Mouse (Mus musculus): ENCODE measurements at regions not wholly inside any gene's neighbourhood (a gene's known extent, or its start where the extent isn't known, plus 50 kb on each side); places are given as distances from the start of the nearest gene placed in this dataset.

DNA sequence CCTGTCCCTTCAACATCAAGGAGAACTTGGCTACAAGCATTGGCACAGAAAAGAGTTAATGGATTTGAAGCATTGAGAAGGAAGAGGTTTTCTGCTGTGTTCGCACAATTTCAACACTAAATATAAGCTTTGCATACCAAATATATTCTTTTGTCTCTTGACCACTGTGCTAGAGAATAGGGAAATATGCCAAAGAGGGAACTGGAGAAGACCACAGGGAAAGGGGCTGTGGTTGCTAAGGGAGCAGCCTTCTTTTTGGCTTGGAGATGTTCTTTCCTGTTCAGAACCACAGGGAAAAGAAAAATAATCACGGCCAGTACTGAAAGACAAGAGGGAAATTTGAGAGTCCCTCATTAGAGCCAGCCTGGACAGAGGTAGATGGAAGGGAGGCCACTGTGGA, 352.8 kb downstream of the Kctd12 start:
- no peak for DNase-seq (ENCODE audit: extremely low read depth, low read depth)

DNA sequence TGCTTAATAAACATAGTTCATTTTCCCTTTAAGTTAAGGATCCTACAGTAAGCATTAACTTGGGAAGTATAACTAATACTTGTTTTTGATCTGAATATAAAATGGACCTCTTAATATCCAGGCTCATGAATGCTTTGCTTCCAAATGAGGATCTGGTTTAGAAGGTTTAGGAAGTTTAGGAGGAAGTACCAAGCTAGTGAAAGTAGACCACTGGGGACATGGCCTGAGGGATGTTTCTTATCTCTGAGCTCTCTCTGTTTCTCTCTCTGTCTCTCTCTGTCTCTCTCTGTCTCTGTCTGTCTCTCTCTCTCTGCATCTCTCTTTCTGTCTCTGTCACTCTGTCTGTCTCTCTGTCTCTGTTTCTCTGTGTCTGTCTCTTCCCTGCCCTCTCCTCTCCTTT, 360.9 kb downstream of the Kctd12 start:
- DNase-seq (ENCODE audit: extremely low read depth, low read depth): no peak

DNA sequence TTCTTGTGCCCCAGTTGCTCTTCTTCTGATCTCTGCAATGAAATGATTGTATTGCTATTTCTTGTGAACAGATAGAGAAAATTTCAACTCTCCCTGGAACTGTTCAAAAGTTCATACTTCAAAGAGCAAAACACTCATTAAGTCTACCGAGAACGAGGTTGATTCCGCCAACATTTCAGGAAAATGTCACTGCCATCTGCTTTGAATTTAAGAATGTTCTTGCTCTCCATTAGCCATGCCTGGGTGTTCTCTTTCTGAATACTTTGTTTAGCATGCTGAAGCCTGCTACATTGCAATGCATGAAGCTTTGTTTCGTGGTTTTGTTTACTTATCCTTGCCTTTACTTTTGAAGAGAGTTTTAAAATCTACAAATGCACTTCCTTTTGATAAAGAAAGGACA, 363.4 kb downstream of the Kctd12 start:
- no peak for DNase-seq (ENCODE audit: extremely low read depth, low read depth)

DNA sequence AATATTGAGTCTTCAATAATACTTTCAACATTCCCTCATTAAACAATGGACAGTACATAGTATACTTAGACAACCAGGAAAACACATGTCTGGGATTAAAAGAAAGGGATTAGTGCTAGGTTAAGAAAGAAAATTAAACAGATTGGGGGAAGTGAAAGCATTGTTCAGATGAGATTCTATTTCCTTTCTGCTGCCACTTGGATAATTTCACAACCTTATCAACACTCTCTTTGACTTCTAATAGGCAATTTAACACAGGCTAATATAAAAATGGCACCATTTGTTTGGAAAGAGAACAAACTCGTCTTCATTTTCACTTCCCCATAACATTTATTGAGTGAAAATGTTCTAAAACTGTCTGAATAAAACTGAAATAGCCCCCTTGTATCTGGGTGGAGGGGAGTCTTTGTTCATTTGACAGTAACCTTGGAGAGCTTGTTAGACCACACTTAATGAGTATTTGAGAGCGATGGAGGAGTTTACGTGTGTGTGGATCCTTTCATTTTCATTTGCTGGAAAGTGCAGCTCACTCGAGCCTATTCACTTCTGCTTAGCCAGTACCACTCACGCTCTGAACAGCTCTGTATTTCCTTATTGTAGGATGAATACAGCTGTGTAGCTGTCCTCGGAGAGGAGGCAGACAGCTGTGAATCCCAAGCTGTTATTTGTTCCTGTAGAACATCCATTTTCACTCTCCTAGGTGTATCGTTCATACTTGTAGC, 366.7 kb downstream of the Kctd12 start:
- no peak for DNase-seq (ENCODE audit: extremely low read depth, low read depth)

DNA sequence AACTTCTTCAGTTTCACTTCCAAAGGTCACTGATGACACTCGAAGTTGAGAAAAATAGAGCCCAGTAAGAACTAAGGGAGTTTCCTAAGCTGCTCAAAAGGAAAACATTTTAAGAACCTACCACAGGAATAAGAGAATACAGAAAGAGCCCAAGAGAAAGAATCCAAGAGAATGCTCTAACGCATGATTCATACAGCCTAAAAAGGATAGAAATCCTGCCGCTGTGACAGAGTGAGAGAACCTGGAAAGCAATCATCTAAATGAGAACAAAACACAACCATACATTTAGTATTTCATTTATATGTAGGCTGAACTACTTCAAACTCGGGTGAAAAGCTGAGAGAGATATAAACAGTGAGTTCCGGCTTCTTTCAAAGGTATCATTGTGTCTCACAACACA, 376.4 kb downstream of the Kctd12 start:
- no peak for DNase-seq (ENCODE audit: extremely low read depth, low read depth)

DNA sequence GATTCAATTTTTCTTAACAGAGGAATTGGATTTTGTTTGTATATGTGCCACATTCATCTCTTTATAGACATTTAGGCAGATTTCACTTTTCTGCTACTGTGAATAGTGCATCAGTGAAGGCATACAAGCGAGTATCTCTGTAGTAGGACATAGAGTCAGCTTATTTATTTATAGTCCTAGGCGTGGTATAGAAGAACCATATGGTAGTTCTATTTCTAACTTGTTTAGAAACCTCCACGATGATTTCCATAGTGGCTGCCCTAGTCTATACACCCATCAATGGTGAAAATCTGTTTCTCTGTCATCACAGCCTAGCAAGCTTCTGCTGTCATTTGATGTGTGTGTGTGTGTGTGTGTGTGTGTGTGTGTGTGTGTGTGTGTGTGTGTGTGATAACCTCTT, 387.6 kb downstream of the Kctd12 start:
- no peak for DNase-seq (ENCODE audit: extremely low read depth, low read depth)

DNA sequence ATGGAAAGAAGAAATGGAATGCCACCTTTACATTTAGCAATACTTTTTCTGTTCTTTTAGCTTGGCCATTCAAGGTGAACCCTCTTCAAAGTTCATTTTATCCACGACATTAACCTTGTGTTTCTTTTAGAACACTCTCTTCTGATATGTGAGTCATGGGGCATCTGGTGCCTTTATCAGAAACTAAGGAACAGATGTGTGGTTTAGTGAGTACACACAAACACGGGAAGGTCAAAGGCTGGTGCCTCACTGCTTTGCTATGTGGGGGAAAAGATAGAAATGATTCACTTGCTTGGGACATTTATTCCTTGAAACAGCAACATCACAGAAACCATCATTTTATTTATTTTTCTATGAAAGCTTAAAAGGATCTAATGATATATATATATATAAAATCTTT, 428.7 kb downstream of the Kctd12 start:
- no peak for DNase-seq (ENCODE audit: extremely low read depth, low read depth)

DNA sequence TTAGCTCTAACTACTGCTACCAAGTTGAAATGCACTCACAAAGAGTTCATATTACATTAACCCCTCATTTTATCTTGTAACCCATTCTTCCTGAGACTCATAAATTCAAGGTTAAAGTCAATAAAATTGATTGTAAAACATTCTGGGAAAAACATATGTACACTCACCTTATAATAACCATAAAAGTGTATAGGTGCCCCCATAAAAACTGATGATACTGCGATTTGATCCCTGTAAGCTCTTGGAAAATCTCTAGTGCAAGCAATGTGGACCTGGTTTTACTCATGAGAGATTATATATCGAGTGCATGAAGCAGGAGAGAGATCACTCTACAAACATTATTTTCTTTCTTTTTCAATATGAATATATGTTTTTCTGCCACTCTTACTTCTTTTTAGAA, 429.8 kb downstream of the Kctd12 start:
- DNase-seq (ENCODE audit: extremely low read depth, low read depth): no peak

DNA sequence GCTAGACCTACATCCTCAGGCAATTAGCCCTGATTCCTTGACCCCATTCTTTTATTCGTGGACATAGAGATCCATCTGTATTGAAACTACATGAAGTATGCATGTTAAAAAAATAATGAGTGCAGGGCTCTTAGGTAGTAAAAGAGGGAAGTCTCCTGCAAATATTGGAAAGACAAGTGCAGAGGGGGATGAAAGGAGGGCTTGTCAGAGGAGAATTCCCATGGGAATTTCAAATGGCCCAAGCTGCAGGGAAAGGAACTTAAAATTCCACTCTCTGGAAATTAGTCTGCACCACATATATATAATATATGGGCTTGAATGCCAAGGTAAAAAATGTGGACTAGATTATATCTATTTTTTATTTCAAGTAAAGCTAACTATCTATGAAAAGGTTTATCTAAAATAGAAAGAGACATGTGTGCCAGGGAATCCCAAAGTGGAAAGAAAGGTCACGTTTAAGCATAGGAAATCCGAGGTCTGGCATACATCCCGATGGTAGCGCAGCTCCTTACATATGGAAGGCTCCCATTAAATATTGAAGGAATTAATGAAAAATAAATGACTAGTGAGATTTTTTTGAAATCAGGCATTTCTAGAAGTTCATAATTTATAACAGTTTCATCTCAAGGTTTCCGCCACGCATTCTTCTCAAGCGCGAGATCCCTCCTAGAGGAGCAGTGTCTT, 457.4 kb downstream of the Kctd12 start:
- no peak for DNase-seq (ENCODE audit: extremely low read depth, low read depth)

DNA sequence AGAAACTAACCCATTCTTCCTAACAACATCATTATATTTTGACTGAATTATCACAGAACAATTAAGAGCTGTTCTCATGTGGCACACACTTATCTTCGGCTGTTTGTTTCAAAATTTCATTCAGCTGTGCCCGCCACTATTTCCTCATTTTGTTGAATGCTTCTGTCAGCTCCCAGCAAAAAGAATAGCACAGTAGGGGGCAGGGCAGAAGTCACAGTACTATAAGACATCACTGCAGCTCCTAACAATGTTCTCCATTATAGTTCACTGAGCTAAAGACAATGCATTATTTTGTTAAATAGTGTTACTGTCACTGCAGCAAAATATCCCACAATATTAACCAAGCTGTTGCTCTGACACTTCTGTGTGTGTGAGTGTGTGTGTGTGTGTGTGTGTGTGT, 465.7 kb downstream of the Kctd12 start:
- DNase-seq (ENCODE audit: extremely low read depth, low read depth): no peak

DNA sequence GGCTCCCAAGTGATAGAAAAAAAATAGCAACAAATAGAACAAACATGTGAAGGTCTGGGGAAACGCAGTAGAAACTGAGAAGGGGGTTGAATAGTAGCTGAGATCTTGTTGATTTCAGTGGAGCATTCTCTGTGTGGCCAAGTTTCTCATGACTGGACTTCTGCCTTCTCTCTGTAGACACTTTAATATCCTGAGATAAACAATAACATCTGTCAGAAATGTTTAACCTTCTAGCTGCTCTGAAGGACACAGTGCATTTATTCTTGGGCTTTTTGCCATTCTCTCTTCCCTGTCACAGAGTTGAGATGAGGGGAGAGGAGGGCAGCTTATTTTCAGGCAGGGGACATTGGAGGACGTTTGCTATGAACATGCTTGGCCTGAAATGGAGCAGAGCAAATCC, 467.9 kb downstream of the Kctd12 start:
- DNase-seq (ENCODE audit: extremely low read depth, low read depth): no peak

DNA sequence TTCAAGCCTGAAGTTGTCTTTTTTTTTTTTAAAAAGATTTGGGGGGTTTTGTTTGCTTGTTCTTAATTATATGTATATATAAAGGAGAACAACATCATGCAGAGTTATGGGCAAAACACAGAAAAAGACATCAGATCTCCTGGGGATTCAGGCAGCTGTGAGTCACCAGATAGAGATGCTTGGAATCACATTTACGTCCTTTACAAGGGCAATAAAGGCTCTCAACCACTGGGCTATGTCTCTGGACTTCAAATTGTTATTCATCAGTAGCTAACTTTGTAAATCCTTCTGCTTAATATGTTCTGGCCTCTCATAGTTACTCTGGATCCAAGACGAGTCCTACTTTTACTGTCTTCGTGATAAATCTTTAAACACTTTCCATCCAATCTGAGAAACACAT, 469.8 kb downstream of the Kctd12 start:
- no peak for DNase-seq (ENCODE audit: extremely low read depth, low read depth)

DNA sequence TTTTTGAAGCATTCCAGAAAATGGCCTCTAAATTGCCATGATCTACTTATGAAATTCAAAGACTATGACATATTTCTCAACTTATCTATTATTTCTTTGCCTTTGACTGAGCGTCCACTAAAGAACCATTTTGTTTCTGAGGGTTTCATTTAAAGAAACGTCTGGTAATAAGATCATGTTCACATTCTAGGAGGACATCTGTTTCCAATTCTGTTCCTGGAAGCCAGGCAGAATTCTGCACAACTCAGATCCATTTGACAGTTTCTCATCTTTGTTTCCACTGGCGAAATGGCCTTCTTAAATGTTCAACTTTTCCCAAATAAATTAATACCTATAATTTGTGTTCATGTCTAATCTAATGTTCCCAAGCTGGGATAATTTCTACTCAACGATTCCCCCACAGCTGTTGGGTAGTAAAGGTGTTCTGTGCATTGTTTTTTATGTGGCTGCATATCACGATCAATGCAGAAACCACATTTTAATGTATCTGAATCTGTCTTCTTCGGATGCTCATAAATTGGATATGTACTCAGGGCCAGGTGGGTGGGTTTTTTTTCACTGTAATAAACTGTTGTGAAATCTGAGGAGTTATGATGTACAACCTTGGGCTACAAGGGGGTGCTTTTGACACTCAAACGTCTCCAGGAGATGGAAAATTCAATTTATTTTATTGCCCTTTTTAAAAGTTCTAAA, 470.6 kb downstream of the Kctd12 start:
- no peak for DNase-seq (ENCODE audit: extremely low read depth, low read depth)

DNA sequence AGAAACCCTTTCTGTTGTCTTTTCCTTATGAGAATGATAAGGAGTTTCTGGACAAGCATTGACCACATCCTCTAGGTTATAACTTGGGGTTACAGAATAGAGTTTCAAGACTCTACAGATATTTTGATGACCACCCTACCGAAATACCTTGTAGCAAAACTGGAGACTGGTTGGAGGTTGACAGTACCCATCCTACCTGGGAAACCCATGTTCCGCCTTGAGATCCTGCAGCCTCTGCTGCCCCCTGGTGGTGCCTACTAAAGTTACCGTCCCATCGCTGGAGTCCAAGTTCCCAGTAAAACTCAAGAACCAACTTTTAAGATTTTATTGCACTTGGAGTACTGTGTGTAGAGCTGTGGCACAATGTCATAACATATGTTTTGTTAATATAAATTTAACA, 472.1 kb downstream of the Kctd12 start:
- no peak for DNase-seq (ENCODE audit: extremely low read depth, low read depth)

DNA sequence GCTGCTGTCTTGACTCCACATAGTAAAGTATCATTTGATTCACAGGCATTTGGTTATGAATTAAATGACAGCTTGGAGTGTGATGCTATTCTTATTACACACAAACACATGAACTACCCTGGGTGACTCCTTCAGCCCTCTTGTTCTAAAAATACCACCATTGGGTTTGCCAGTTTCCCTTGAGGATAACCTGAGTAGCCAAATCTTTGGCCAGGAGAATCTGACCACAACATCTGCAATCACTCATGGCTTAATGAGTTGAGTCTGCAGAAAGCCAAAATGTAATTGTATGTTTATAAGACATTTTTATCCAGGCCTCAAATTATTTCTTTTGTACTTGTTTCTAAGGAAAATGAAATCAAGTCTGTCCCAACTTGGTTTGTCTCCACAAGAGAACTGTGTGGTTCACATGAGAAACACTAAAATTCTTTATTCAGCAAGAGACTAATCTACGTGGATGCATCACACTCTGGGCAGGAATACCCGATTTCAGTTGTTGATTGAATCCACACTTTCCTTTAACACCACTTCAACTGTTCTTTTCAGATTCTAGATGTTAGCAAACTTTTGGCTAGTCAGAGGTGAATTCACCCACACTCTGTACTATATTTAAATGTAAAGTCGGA, 476.6 kb downstream of the Kctd12 start:
- DNase-seq (ENCODE audit: extremely low read depth, low read depth): no peak

DNA sequence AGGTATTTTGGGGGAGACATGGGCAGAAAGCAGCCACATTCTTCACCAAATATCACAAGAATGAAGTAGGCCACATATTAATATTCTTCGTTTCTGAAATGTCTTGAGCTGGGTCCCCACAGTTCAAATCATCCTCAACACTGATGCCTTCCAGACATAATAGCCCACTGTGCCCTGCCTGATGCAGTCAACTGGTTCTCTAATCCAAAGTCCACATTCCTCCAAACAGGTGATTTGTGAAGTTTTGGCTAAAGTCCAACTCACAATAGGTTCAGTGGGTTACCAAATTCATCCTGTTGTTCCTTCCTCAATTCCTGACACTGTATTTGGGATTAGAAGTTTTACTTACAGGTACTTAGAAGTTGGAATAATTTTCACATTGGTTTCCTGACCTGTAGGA, 485.3 kb downstream of the Kctd12 start:
- no peak for DNase-seq (ENCODE audit: extremely low read depth, low read depth)

DNA sequence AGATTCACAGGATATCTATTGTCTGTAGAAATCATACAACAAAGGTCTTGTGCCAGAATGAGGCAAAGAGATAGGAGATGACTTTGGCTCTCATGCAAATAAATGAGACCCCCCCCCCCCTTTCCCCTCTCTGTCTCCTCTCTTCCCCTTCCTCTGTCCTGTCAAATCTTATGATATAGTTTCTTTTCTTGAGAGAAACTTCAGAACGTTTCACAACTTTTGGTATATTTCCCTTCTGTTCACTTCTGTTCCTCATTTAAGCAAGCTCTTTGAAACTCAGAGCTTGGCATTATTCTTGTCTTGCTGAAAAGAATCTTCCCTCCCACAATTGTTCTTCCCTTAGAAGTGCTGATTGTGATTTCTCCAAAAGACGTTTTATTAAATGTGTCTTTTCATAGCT, 490.1 kb downstream of the Kctd12 start:
- no peak for DNase-seq (ENCODE audit: extremely low read depth, low read depth)

DNA sequence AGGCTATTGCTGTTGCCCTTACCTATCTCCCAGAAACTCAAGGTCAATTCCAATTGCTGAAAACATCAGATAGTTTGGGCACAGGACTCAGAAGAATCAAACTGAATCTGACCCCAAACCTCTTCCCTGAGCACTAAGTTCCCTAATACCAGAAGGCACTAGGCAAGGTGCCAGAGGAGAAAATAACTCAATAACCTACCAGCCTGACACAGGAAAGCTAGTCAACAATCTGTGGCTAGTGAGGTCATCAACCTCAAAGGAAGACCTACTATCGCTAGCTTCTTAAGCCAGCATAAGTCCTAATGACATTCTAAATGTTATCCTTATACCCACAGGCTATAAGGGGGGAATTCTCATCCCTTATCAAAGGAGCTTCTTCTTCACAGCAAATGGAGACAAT, 491.2 kb downstream of the Kctd12 start:
- DNase-seq (ENCODE audit: extremely low read depth, low read depth): no peak

DNA sequence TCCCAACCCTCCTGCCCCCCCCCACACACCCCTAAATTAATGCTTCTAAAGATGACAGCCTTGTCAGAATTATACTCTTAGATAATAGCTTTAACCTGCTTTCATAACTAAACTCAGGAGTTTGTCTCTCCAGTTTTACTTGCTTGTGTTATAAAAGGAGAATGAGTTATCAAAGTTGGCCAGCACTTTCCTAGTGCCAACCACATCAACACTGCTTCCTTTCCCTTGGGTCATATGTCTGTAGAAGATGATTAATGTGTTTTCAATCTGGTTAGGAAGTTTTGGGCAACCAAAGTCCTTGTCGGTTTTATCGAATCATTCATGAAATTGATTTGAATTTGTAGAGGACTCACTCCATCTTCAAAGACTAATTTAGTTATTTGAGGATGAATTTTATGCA, 505.3 kb downstream of the Kctd12 start:
- DNase-seq (ENCODE audit: extremely low read depth, low read depth): no peak

DNA sequence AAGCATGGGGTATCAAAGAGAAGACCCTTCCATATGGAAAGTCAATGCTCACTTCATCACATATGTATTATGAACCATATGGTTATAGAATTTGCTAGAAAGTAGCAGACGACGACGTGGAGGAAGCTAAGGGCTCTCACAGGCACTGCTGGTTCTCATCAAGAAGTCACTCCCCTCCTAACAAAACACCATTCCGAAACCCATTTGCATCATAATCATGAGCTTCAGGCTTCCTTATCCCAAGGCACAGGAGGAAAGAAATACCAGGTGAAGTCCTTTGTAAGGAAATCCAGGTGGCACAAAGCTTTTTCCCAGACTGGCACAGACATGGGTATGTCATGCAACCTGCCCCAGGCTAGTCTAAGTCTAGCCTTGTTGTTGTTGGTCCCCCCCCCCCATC, 513.1 kb downstream of the Kctd12 start:
- no peak for DNase-seq (ENCODE audit: extremely low read depth, low read depth)

DNA sequence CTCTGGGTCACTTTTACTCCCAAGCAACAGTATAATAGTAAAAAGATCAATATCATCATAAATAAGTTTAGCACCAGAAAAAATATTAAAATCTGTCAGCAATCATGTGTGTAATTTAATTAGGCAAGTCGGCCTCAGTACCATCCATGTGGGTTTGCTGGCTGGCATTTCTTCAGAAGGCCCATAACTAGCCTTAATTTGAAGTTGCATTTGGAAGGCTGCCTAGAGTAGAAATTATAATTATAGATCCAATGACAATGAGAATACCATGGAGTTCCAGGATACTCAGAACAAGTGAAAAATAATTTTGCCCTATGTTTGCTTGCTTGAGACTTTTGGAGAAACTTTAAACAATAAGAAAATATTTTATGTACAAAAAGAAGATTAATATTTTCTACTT, 521.4 kb downstream of the Kctd12 start:
- no peak for DNase-seq (ENCODE audit: extremely low read depth, low read depth)

DNA sequence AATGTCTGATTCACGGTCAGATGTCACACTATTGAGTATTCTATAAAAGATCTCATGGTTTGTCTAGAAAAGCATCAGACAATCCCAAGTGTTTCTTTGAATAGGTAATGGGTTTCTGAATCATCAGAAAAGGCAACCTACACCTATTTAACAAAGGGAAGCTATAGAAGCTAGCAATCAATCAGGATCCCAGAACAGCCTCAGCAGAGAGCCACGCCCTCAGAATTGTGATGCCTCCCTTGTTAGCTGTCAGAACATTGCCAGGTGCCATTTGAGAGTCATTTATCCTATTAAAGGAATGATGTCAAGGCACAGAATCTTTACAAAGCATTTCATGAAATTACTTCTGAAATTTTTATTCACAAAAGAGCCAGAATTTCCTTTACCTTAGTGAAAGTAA, 542.7 kb downstream of the Kctd12 start:
- no peak for DNase-seq (ENCODE audit: extremely low read depth, low read depth)
